Mouse (Mus musculus): Measurements from ENCODE around the gene Gm5799. TPM values are rescaled to one million over a fixed set of nuclear protein-coding genes. Genes with fewer than 3 reads are reported as not detected.

Gene Gm5799
- 0.77 TPM for polyA plus RNA-seq (2014; fragmentation: Illumina TruSeq; extraction: RNeasy Lipid Tissue Mini Kit (QIAGEN cat#74804); ENCODE audit: low read depth, low replicate concordance)

GRCm38 (mm10) chr14:43543276-43543675 lies at the start of gene Gm5799:
Gene Gm5799, plus strand, starts transcription at chr14:43543576.

DNA sequence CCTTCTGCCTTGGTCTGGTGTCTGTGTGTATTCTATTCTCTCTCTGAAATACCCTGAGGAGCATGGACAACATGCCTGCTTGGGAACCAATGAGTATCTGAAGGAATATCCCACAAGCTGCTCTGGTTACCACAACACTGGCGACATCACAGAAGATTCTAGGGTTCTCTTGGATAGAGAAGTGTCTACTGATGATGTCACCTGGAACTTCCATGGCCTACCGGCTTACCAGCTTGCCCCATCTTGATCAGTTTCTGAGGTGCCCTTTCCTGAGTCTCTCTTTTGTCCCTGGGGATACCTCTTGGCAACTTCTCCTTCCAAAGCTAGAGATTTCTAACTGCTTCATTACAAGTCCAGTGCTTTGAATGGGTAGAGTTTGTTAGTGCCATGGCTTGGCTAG lies 35.7 kb downstream of the Gm5799 start, which contains the start of gene Gm17654:
Gene Gm17654 (minus strand): TSS at position 101 of the 400 bp plus-strand sequence.

Other genes starting within 250 kb of the Gm5799 start
- not detected for gene Gm8127, start 249.7 kb upstream of the Gm5799 start, polyA plus RNA-seq (2014; fragmentation: Illumina TruSeq; extraction: RNeasy Lipid Tissue Mini Kit (QIAGEN cat#74804); ENCODE audit: low read depth, low replicate concordance)
- 2.6 TPM for gene 1700001F09Rik, start 195.8 kb upstream of the Gm5799 start, polyA plus RNA-seq (2014; fragmentation: Illumina TruSeq; extraction: RNeasy Lipid Tissue Mini Kit (QIAGEN cat#74804); ENCODE audit: low read depth, low replicate concordance)
- not detected for gene Gm8138, start 127.2 kb upstream of the Gm5799 start, polyA plus RNA-seq (2014; fragmentation: Illumina TruSeq; extraction: RNeasy Lipid Tissue Mini Kit (QIAGEN cat#74804); ENCODE audit: low read depth, low replicate concordance)
- not detected for gene Gm17654, start 35.6 kb downstream of the Gm5799 start, polyA plus RNA-seq (2014; fragmentation: Illumina TruSeq; extraction: RNeasy Lipid Tissue Mini Kit (QIAGEN cat#74804); ENCODE audit: low read depth, low replicate concordance)
- 0.84 TPM for gene Gm10375, start 64.4 kb downstream of the Gm5799 start, polyA plus RNA-seq (2014; fragmentation: Illumina TruSeq; extraction: RNeasy Lipid Tissue Mini Kit (QIAGEN cat#74804); ENCODE audit: low read depth, low replicate concordance)
- gene Gm8165, start 133.6 kb downstream of the Gm5799 start, polyA plus RNA-seq (2014; fragmentation: Illumina TruSeq; extraction: RNeasy Lipid Tissue Mini Kit (QIAGEN cat#74804); ENCODE audit: low read depth, low replicate concordance) = not detected
- 1.3 TPM for gene Gm7324, start 154.3 kb downstream of the Gm5799 start, polyA plus RNA-seq (2014; fragmentation: Illumina TruSeq; extraction: RNeasy Lipid Tissue Mini Kit (QIAGEN cat#74804); ENCODE audit: low read depth, low replicate concordance)
- not detected for gene Gm16506, start 183.9 kb downstream of the Gm5799 start, polyA plus RNA-seq (2014; fragmentation: Illumina TruSeq; extraction: RNeasy Lipid Tissue Mini Kit (QIAGEN cat#74804); ENCODE audit: low read depth, low replicate concordance)
- gene Gm6526, start 204.3 kb downstream of the Gm5799 start, polyA plus RNA-seq (2014; fragmentation: Illumina TruSeq; extraction: RNeasy Lipid Tissue Mini Kit (QIAGEN cat#74804); ENCODE audit: low read depth, low replicate concordance) = not detected
- gene Gm8180, start 241.2 kb downstream of the Gm5799 start, polyA plus RNA-seq (2014; fragmentation: Illumina TruSeq; extraction: RNeasy Lipid Tissue Mini Kit (QIAGEN cat#74804); ENCODE audit: low read depth, low replicate concordance) = not detected